Mouse (Mus musculus) retina, postnatal 7 days (tissue): ENCODE data around the gene Hpcal1.
"Not testable (repeated sequence)": the region's sequence is repeated elsewhere in the genome, so short reads cannot be mapped to it uniquely, and the experiment has no call there.

ENCODE experiments used
- DNase-seq: peaks from one replicate; pipeline ENCODE4 v3.0.0-alpha.2; 2012; ENCODE audit warnings: low read depth, low spot score

Hpcal1 gene

DNA sequence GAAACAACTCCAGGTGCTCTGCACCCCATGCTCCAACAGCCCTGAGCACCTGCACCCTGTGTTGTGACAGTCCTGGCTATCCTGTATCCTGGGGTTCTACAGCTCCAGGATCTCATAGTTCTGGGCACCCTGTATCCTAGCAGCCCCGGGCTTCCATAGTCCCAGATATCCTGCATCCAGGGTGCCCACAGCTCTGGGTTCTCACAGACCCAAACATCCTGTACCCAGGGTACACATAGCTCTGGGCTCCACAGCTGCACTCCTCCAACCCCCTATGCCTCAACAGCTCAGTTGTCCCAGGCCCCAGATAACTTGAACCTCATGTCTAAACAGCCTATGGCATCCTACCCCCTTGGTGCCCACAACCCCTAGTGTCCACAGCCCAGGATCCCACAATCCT, 49.6 kb downstream of the Hpcal1 start:
- DNase-seq = no peak

DNA sequence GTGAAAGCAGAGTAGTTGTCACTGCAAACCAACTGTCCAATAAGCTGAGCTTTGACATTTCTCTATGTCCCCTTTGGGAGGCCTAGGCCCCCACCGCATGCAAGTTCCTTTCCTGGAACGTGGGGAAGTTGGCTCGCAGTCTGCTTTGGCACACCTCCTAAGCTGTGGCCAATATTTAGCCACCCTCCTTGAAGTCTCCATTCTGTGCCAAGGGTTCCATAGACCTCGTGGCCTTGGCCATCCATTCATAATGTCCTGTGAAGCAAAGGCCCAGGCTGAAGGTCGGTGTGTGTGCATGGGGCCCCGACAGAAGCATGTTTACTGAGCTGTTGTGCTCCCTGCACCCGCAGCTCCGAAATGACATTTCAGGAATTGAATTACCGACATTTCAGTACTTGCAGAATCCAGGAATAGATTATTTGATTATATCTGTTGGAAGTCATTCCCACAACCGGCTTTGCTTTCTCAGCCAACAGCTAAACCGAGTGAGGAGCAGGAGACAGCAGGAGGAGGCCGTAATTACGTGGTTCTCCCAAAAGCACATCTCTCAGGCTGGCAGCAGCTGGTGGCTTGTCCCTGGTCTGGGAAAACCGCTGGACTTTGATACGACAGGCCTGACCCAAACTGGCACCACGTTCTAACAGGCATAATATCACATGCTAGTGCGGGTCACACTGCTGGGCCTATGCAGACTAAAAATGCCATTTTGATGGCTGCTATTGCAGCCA, 51.1 kb downstream of the Hpcal1 start:
- DNase-seq = no peak

DNA sequence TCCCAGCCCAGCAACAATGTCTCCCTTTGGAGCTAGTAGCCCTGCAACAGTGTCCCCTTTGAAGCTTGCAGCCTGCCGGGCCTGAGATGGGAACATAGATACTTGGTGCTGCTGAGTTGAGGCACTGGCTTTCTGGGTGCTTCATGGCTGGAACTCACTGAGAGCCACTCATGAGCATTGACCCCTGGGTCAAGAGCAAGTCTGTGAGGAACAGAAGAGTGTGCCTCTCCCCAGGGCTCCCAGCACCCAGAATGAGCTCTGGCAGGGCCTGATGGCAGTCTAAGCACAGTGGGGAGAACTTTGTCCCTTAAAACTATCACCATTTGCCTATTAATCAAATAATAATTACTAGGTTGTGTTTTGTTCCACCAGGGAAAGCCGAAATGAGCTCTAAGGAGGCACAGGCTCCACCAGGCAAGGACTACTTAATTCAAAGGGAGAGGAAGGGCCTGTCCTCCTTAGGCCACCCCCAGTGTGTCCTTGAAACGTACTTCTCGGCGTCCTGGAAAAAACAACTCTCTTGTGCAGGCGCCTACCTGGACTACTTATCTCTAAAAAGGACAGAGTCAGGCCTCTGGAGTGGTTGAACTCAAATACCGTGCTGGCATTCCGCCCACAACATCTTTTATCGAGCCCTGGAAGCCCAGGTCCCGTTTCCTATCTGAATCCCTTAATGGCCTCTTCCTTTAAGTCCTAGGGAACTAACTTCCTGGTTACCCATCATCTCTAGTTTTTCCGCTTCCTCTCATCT, 52.1 kb downstream of the Hpcal1 start:
- DNase-seq = no peak

DNA sequence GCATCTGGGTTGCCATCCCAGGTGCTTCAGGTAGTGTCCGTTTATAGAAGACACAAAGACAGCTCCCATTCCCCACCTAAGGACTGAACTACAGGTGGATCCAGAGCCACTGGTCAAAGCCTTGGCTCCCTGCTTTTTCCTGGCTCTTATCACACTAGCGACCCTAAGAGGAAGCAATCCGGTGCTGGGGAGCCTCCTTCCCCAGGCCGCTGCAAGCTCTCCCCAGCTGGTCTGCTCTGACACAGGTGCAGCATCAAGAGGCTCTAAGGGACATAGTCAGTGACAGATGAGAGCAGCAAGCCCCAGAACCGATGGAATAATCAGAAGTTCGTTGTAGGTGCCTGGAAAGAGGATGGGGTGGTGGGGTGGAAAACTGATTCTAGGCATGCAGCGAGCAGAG, 54.8 kb downstream of the Hpcal1 start:
- DNase-seq = no peak

DNA sequence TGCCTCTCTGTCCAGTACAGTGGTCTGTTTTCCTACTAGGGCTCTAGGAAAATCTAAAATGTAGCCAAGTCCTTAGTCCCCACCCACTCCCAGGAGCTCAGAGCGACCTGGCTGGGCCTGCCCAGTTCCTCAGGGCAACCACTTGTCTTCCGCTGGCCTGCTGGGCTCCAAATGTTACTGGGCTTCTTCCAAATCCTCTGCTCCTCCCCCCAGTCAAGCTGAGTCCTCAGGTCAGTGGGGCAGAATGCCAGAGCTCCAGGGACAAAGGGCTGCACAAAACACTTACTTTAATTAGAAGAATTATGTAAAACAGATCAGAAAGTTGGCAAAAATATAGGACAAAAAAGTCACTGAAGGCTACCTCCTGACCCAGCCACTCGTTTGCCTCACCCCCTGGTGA, 56.1 kb downstream of the Hpcal1 start:
- DNase-seq = peak; percentile 36

DNA sequence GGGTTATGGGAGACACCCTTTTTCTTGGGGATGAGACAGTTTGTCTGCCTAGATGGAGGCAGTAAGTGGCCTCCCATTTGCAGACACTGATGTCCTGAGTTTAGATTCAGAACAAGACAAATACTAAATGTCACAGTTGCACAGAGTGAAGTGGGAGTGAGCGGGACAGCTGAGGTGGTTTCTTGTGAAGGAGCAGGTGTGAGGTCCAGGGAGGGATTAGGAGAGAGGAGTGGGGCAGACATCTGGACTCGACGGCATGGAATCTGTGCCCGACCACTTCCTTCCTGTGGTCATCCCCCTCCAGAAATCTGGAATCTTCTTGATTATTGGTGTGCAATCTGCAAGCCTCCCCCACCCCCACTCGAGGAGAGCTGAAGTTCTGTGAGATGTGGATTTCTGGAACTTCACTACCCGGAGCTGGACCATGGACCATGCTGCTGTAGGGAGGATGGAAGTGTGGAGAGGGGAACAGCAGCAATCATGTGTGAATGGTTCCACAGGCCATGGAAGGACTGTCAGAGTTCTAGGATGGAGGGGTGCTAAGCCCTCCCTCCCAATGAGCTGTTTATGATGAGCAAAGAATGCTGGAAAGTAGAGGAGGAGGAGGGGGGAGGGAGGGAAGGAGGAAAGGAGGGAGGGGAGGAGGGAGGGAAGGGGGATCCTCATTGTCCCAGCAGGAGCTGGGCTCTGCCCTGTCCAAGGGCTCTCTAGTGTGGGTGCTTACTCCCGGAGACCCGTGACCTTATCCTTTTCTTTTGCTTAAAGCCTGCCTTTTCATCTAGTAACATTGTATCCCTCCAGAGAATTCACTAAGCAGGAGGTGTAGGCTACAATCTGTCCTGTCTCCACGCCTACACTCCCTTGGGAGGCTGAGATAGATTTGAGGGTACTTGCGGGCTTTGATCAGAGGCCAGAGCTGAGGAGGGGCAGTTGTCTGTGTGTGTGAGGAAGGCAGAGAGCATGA, 56.8 kb downstream of the Hpcal1 start:
- no peak for DNase-seq

DNA sequence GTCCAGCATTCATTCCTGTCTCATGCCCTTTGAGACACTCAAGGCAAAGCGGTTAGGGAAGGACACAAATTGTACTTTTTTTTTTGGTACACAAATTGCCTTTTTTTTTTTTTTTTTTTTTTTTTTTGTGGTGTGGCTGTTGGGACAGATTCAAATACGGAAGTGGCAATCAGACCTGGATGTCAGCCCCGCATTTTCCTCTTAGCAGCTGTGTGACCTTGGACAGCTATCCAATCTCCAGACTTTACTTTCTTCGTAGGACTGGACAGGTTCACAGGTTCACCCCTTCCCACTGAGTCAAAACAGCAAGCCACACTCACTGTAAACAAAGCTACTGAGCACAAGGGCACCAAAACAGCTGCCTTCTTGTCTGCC, 57.5 kb downstream of the Hpcal1 start:
- no peak for DNase-seq

DNA sequence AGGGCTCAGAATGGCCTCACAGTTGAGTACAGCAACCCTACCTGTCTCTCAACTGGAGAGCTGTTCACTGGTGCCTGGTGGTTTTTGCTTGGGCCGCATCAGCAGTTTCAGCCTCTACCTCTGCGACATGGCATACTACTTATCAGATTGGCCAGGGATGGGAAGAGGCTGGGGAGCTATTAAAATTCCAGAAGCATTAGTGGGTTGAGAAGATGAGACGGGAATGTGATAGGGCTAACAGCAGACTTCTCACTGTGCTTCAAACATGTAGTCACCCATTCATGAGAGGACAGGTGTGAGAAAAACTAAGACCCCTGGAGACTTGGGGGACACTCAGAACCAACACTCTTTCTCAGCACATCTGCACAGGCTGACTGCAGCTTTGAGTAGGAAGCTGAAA, 59.1 kb downstream of the Hpcal1 start:
- no peak for DNase-seq

DNA sequence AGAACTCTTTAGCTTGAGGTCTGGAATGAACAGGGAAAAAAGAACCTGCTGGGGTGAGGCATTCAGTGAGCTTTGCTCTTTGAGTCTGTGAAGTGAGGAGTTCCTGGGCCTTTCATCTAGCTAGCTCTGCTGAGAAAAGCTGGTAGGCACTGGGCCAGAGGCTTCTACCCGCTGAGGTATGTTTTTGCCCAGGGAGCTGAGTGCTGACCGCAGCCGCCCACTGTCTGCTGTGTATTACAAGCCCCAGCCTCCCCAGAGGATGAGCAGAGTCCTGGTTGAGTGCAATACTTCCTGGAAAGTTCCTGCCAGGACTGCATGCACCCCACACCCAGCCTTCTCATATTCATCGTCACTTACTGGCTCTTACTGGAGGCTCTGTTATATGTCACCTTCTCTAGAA, 59.8 kb downstream of the Hpcal1 start:
- DNase-seq = no peak

DNA sequence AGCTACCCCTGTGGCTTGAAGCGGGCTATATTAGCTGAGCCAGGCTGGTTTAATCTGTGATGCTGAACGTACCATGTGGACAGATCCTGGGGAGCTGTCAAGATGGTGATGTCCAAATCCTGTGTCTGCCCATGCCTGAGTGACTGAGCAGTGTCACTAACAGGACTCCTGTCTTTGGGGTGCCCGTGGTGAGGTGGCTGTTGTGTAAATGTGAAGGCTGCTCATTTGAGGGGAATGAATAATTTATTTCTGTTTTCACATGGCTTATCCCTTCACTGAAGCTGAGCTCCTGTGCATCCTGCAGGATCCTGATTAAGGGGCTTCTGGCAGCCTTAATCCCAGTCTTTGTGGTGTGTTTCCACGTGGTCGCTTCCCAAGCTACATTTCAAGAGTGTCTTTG, 62.2 kb downstream of the Hpcal1 start:
- peak; percentile 17 for DNase-seq

DNA sequence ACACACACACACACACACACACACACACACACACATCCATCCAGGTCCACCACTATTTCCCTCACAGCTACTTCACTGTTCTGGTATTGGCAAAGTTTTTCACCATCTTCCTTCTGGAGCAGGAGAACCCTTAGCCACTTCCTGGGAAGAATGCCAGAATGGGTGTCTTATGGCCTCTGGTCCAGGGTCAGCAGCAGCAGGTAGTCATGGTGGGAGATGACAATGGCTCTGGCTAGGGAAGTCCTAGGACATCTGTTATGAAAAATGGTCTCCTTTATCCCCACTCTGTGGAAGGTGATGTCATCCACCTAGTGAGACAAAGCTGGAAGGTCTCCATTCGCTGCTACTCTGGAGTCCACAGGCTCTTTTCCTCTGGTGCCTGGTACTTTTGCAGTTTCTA, 64.1 kb downstream of the Hpcal1 start:
- DNase-seq = no peak

DNA sequence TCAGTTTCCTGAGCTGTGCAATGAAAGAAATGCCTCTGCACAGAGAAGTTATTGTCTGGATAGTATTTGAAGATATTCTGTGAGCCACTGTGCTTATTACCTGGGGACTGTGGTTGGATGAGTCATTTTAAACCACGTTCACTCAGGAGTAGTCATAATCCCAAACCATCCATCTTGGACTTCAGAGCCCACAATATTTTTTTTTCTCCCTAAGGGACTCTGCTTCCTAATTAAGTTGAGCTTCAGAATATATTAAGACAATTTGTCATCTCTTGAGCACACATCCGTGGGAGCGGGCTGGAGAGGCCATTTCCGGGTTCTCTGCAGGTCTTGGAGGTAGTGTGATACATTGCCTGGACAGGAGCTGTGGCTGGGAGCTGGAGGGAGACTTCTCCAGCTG, 66.2 kb downstream of the Hpcal1 start:
- no peak for DNase-seq

DNA sequence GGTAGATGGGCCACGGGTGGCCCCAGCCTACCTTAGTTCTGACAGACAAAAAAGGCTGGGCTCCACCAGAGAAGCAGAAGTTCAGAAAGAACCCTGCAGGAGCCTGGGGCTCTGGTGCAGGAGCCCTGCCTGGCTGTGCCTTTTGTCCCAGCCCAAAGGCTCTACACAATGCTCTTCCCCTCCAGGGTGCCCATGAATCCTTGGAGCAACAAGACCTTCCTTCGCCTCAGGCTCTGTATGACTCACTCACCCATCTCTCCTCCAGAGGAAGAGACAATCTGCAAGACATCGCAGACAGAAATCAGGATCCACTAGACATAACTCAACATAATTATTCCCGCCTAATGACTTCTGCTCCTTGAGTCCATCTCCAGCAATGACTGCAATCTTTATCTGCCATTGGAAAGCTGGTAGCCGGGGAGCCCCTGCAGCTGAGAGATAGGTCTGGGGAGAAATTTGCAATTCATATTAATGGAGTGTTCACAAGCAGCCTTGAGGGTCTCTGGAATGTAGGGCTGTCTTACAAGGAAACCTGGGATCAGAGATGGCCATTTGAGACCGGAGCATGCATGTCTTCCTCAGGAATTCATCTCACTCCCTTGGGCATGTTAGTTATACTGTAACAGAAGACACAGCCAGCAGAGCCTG, 71.8 kb downstream of the Hpcal1 start:
- no peak for DNase-seq

DNA sequence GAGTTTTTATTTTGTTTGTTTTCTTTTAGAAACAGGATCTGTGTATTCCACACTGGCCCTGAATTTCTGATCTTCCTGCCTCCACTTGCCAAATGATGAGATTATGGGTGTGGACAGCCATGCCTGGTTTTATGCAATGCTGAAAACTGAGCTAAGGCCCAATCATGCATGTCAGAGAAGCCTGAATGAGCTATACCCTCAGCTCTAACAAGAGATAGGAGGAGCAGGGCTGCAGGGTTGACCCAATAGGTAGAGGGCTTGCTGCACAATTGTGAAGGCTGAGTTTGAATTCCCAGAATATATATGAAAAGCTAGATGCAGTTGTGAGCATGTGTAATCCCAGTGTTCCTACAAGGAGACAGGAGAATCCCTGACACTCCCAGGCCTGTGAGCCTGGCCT, 72.4 kb downstream of the Hpcal1 start:
- DNase-seq = no peak

DNA sequence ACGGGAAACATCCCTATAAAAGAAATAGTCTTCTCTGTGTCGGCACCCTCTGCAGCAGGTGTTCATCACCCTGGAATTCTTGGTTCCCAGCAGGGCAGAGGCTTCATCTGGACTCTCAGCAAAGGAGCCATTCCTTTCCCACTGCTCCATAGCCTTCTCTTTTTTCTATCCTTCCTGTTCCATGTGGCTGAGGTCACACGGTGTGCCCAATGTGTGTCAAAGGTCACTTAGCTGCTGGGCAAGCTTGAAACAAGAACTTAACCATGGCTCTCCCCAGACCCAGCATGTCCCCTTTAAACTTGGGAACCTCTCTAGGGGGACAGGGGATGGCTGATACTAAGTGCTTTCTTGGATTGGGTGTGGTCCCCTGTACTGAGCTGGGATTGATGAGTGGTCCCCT, 73.3 kb downstream of the Hpcal1 start:
- DNase-seq = no peak

DNA sequence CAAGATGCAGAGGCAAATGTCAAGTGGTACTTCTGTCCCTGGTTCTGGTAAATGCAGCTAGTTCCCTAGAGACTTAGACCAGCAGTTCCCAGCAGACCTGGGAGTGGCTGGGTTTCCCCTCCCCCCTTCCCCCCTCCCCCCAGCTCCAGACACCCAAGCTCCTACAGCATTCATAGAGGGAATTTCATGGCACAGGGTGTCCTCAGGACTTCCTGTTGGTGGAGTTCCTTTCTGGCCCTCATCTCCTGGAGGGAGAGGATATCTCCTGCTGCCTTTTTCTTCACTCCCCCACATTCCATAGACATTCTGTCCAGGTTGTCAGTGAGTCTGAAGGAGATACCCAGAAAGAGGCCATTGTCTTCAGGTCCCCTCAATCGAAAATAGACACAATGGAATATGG, 76.9 kb downstream of the Hpcal1 start:
- not testable (repeated sequence) for DNase-seq

DNA sequence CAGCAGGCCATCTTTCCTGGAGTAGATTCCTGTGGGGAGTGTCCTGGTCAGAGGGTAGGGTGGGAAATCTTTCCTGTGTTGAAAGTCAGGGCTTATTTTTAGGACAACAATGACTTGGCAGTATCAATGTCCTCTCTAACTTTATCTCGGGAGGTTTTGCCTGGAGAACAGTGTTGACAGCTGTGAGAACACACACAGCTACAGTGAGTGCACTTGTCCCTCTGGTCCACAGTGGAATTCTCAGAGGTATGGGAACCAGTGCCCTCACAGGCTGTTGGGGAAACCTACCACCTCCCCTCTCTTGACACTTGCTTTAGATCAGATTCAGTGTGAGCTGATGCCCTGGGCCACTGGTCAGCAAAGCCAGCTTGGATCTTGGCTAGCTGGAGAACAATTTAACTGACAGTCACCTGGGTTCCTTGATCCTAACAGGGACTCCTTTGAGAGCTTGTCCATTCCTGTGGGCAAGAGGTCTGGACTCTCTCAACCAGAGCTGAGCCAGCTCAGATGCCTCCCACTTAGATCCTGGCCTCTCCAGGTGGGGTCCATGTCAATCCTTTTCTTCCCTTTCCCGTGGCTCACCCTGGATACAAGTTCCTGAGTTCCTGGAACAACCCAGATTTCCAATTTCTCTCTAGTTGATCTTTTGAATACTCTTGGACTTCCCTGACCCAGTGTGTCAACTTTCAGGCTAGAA, 79.0 kb downstream of the Hpcal1 start:
- DNase-seq = no peak

DNA sequence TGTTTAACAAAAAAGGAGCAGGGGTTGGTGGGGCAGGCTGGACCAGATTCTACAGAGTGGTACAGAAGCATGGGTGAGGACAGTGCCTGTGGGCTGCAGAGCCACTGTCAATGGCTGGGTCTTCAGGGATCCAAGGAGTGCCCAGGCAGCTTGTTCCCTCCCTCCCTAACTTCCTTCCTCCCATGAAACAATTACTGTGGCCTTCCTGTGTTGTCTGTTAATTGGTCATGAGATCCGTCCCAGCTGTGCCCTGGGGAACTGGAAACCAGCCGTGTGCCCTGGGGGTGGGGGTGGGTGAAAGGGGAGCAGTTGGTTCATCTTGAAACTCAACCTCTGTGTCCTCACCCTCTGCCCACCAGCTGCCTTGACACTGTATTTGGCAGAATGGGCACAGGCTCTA, 79.9 kb downstream of the Hpcal1 start:
- DNase-seq = no peak

DNA sequence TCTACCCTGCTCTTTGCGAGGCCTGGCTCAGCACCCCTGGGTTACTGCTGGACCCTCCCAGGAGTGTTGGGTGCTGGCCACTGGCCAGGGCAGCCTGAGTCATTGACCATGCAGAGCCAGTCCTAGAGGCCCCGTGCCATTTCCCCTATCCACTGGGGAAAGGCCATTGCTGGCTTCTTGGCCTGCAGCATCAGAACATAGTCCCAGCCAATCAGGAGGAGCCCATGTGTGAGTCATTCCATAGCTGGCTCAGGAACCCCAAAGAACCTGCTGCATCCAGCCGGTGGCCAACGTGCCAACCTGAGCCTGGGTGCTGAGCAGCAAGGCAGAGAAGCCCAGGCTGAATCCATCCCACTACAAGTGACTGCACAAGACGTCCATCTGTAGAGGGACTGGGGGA, 83.1 kb downstream of the Hpcal1 start:
- DNase-seq = not testable (repeated sequence)

DNA sequence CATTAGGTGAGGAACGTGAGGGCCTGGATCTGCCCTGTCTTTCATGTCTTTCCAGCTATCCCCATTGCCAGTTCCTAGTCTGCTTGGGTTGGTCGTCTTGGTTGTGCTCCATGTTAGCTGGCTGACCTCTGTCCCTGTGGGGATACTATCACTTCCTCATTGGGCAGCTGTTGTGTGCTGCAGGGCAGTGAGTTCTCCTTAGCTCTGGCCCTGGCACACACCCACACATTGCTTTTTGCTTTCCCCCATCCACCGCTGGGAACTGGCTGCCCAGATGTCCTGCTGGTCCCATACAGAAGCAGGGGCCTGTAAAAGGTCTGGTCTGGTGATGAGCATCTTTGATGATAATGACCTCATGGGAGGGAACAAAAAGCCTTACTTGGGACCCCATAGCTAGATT, 84.2 kb downstream of the Hpcal1 start:
- not testable (repeated sequence) for DNase-seq

DNA sequence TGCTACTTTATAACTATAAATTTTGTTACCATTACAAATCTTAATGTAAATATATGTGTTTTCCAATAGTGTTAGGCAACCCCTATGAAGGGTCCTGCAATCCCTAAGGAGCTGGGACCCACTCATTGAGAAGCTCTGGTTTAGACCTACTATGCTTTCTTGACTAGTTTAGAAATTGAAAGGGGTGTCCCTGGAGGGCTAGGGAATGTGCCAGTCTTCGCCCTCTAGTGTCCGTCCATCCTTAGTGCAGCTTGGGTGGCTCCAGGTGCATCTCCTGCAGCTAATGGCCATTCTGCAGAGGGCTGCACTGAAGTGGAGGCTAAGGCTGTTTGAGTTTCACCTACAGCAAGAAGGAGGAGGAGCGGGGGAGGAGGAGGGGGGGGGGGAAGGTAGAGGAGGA, 87.7 kb downstream of the Hpcal1 start:
- peak; percentile 28 for DNase-seq
